Comparison of ENCODE assay signal across 22 mouse cellular contexts in the genomic region with DNA sequence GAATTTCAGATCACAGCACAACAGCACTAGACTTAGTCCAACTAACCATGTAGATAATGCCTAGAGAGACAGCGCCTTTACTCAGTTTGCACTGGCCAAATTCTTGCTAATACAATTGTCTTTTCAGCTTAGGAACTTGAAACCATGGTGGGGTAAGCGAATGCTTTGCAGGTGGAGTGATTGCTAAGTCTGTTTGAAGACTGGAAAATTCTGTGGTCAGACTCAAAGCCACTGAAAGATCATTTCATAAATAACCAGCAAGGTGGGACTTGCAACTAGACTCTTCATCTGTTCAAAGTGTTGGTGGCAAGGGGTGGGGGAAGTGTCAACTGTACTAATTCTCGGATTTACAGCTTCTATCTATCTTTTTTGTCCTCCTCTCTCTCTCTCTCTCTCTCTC. TPM values are rescaled to one million over a fixed set of nuclear protein-coding genes. Genes with fewer than 3 reads are reported as not detected.
DNase-seq lines count a peak whose midpoint lies in the region; ATAC-seq and TF ChIP-seq lines count a peak whose summit lies in the region.
"Had no signal": no experiment of that assay in that cellular context is flagged by ENCODE, and none has a peak within 500 bp of the region (broad histone marks: within the 10 kb centered on the region; RNA-seq: fewer than 3 reads in every experiment).

No protein-coding gene starts in this region.

- no peaks in the 10 kb centered on the region for H3K9me3 ChIP-seq in embryonic facial prominence, embryonic 14.5 days (ENCODE audit: control insufficient read depth, low read length)
- H3K9me3 ChIP-seq in embryonic facial prominence, embryonic 10.5 days, result no peaks in the 10 kb centered on the region
- no peaks in the 10 kb centered on the region for H3K9me3 ChIP-seq in CH12.LX (replicated peaks; ENCODE audit: low read length)

- H3K4me2 ChIP-seq in embryonic facial prominence, embryonic 14.5 days (ENCODE audit: low read depth, low read length), result no peak overlapping the region
- H3K4me2 ChIP-seq in CH12.LX (ENCODE audit: insufficient read depth, low read depth, poor library complexity, severe bottlenecking), result no peak overlapping the region

- dilution Hi-C loops in CH12.LX (cut with MboI; ENCODE audit: extremely low pct_ligation_motif_present, extremely low pct_unique_long_range_greater_than_20kb, low sequenced_read_pairs), result no loop called here

- no peak for TF ChIP-seq RAD21 in CH12.LX (IDR thresholded peaks at IDR 0.05; ENCODE audit: low read depth, low read length)

- H3K27ac ChIP-seq in embryonic facial prominence, embryonic 14.5 days (replicated peaks; ENCODE audit: low read depth, low read length), result no peak overlapping the region
- H3K27ac ChIP-seq in embryonic facial prominence, embryonic 10.5 days (replicated peaks), result no peak overlapping the region
- no peak overlapping the region for H3K27ac ChIP-seq in CH12.LX (ENCODE audit: insufficient read depth, low read depth)

- WGBS in embryonic facial prominence, embryonic 14.5 days, result 77% methylated on average over 3 of the region's 3 CpGs
- WGBS in embryonic facial prominence, embryonic 10.5 days, result 81% methylated on average over 3 of the region's 3 CpGs

- H3K9ac ChIP-seq in embryonic facial prominence, embryonic 14.5 days (ENCODE audit: low read depth, low read length), result no peak overlapping the region
- H3K9ac ChIP-seq in CH12.LX (ENCODE audit: insufficient read depth, low read depth), result no peak overlapping the region

- no peak for TF ChIP-seq POLR2A in CH12.LX (IDR thresholded peaks at IDR 0.05; ENCODE audit: low read depth, low read length)

- H3K4me1 ChIP-seq in embryonic facial prominence, embryonic 14.5 days (ENCODE audit: control insufficient read depth, insufficient read depth, low read length), result no peaks in the 10 kb centered on the region
- no peaks in the 10 kb centered on the region for H3K4me1 ChIP-seq in embryonic facial prominence, embryonic 10.5 days
- peaks cover 0 to 22% of the 10 kb centered on the region in 2 experiments; a peak in 2 of 4 replicates for H3K4me1 ChIP-seq in CH12.LX (ENCODE audit: control insufficient read depth in 1 of 2, insufficient read depth in 2 of 2)

- no peak for TF ChIP-seq CTCF in CH12.LX (conservative IDR thresholded peaks at IDR 0.05 in 1 of 2, IDR thresholded peaks at IDR 0.05 in 1 of 2; ENCODE audit: low read depth in 2 of 2, low read length in 2 of 2)

- no peak for DNase-seq in embryonic facial prominence, embryonic 14.5 days (ENCODE audit: low spot score)
- no peak for DNase-seq in embryonic facial prominence, embryonic 10.5 days (ENCODE audit: low spot score)
- DNase-seq in CH12.LX (ENCODE audit: extremely low read depth), result peak; percentile 65
- DNase-seq in urinary bladder, postnatal 25 days (ENCODE audit: low spot score), result no peak
- DNase-seq: adrenal gland, adult 2 months; adrenal gland, adult 8-10 months; adrenal gland, postnatal 10 days; adrenal gland, postnatal 14 days; adrenal gland, postnatal 25 days; adrenal gland, postnatal 36 days; B cell, adult 2 months; cerebellum, adult 11 months; cerebellum, adult 11-12 months; cerebellum, adult 18-20 months; cerebellum, adult 2 months had no signal

- H3K36me3 ChIP-seq in embryonic facial prominence, embryonic 14.5 days (ENCODE audit: control insufficient read depth, insufficient read depth, low read length), result no peaks in the 10 kb centered on the region
- H3K36me3 ChIP-seq in embryonic facial prominence, embryonic 10.5 days (replicated peaks), result no peaks in the 10 kb centered on the region
- H3K36me3 ChIP-seq in CH12.LX (replicated peaks in 1 of 2; ENCODE audit: control insufficient read depth in 1 of 2, insufficient read depth in 1 of 2, low read length in 1 of 2), result no peaks in the 10 kb centered on the region
- H3K36me3 ChIP-seq: G1E had no signal

- H3K27me3 ChIP-seq in embryonic facial prominence, embryonic 14.5 days (replicated peaks; ENCODE audit: control insufficient read depth, insufficient read depth, low read length), result no peaks in the 10 kb centered on the region
- no peaks in the 10 kb centered on the region for H3K27me3 ChIP-seq in embryonic facial prominence, embryonic 10.5 days (replicated peaks; ENCODE audit: low read depth, poor library complexity, severe bottlenecking)
- H3K27me3 ChIP-seq in CH12.LX (replicated peaks), result no peaks in the 10 kb centered on the region
- H3K27me3 ChIP-seq: Patski had no signal

- TF ChIP-seq EP300 in CH12.LX (IDR thresholded peaks at IDR 0.05; ENCODE audit: low read length), result peak; percentile 59

- no peaks in the 10 kb centered on the region for H3K79me2 ChIP-seq in CH12.LX (replicated peaks; ENCODE audit: control insufficient read depth, extremely low read depth, insufficient read depth, poor library complexity, severe bottlenecking)

- in situ Hi-C loops in CH12.LX (cut with MboI; ENCODE audit: low pct_ligation_motif_present, low pct_unique_long_range_greater_than_20kb, low sequenced_read_pairs), result loop anchor here (25.0 kb wide), 1 partner anchor 710 kb away; no protein-coding TSS in a partner anchor

- peak; percentile 30; the same call in 1 of the 2 replicates for ATAC-seq in embryonic facial prominence, embryonic 14.5 days (ENCODE audit: low read depth)
- ATAC-seq: activated CD4-positive, CD25-positive, alpha-beta regulatory T cell, adult 4 months; CD4-positive, CD25-positive, alpha-beta regulatory T cell, adult 4 months; Patski had no signal

- H3K4me3 ChIP-seq in embryonic facial prominence, embryonic 14.5 days (ENCODE audit: low read depth, low read length), result no peak overlapping the region
- no peak overlapping the region for H3K4me3 ChIP-seq in embryonic facial prominence, embryonic 10.5 days
- H3K4me3 ChIP-seq in CH12.LX (replicated peaks in 1 of 3; ENCODE audit: low read depth in 2 of 3, low read length in 2 of 3, poor library complexity in 1 of 3), result no peak overlapping the region

TF ChIP-seq in CH12.LX, 34 proteins besides CTCF, POLR2A, EP300 and RAD21:
- TF ChIP-seq PAX5 (IDR thresholded peaks at IDR 0.05; ENCODE audit: low read length) (no peak), MXI1 (IDR thresholded peaks at IDR 0.05; ENCODE audit: low read depth, low read length) (no peak), MAFK (IDR thresholded peaks at IDR 0.05; ENCODE audit: insufficient replicate concordance, low read length) (peak; percentile 51; the same call in 1 of the 2 replicates), BHLHE40 (IDR thresholded peaks at IDR 0.05; ENCODE audit: low read depth, low read length) (no peak), MEF2A (IDR thresholded peaks at IDR 0.05; ENCODE audit: borderline replicate concordance, low read depth, low read length) (peak; percentile 43; the same call in 1 of the 2 replicates), ZMIZ1 (IDR thresholded peaks at IDR 0.05; ENCODE audit: low read depth, low read length) (no peak), ZC3H11A (IDR thresholded peaks at IDR 0.05; ENCODE audit: low read depth, low read length) (no peak), MAZ (IDR thresholded peaks at IDR 0.05; ENCODE audit: low read depth, low read length) (no peak), ETS1 (conservative IDR thresholded peaks at IDR 0.05; ENCODE audit: low read depth, low read length) (0 out of 2 replicates have a peak, but pooled peaks have one; percentile 27)

RNA-seq across cellular contexts. Expression of a gene that starts 50.4 kb away (rescaled TPM):
- 0.17 TPM in 1 of 2 replicates, not detected in the other for polyA plus RNA-seq in embryonic facial prominence, embryonic 14.5 days (2014; fragmentation: Nextera tagmentation; extraction: Ambion mirVana)
- polyA plus RNA-seq in embryonic facial prominence, embryonic 10.5 days (2016; fragmentation: Nextera tagmentation; extraction: Ambion mirVana), result 0.14 and 0.45 TPM in 2 replicates
- not detected in 2 replicates for total RNA-seq in CH12.LX (2012; rRNA removed)
- not detected in 2 replicates for total RNA-seq in CH12.LX (2014; rRNA removed)
- polyA plus RNA-seq in CH12.LX (2012; ENCODE audit: insufficient read length, low read depth), result not detected in 2 replicates
- total RNA-seq: adrenal gland, adult 2 months; adrenal gland, postnatal 14 days; adrenal gland, postnatal 25 days; adrenal gland, postnatal 36 days; adrenal gland, postnatal 4 days; G1E; MEL had no signal
- polyA plus RNA-seq: activated CD4-positive, CD25-positive, alpha-beta regulatory T cell, adult 4 months; adrenal gland, adult 2 months; C2C12; CD4-positive, CD25-positive, alpha-beta regulatory T cell, adult 4 months; cerebellum, adult 2 months; G1E; Patski had no signal
